Mouse (Mus musculus) CD4-positive, CD25-positive, alpha-beta regulatory T cell, adult 2 months (primary cell): ENCODE data around the gene Fyn.

ENCODE experiments used
- DNase-seq: peaks from one replicate; pipeline ENCODE4 v3.0.0-alpha.2; 2012; ENCODE audit warnings: low read depth, low spot score

Gene Fyn

GRCm38 (mm10) chr10:39563552-39564223, 195.0 kb downstream of the Fyn start:
- DNase-seq = no peak

GRCm38 (mm10) chr10:39566901-39567300, 198.2 kb downstream of the Fyn start:
- no peak for DNase-seq

- no peak for DNase-seq
Observed at GRCm38 (mm10) chr10:39568991-39569390, 200.3 kb downstream of the Fyn start.

- no peak for DNase-seq
Observed at GRCm38 (mm10) chr10:39571011-39571410, 202.4 kb downstream of the Fyn start.

GRCm38 (mm10) chr10:39572050-39572671, 203.5 kb downstream of the Fyn start:
- no peak for DNase-seq

- no peak for DNase-seq
Observed at GRCm38 (mm10) chr10:39572672-39573051, 204.0 kb downstream of the Fyn start.

- DNase-seq = no peak
Observed at GRCm38 (mm10) chr10:39576466-39576865, 207.8 kb downstream of the Fyn start.

GRCm38 (mm10) chr10:39580477-39580876, 211.8 kb downstream of the Fyn start:
- DNase-seq = no peak

GRCm38 (mm10) chr10:39582385-39582784, 213.7 kb downstream of the Fyn start:
- DNase-seq = no peak

- no peak for DNase-seq
Observed at GRCm38 (mm10) chr10:39583718-39584117, 215.1 kb downstream of the Fyn start.

GRCm38 (mm10) chr10:39587290-39587925, 218.8 kb downstream of the Fyn start:
- no peak for DNase-seq

- DNase-seq = no peak
Observed at GRCm38 (mm10) chr10:39587973-39588746, 219.5 kb downstream of the Fyn start.

GRCm38 (mm10) chr10:39589765-39590546, 221.3 kb downstream of the Fyn start:
- peak; percentile 37 for DNase-seq

GRCm38 (mm10) chr10:39590629-39591028, 222.0 kb downstream of the Fyn start:
- no peak for DNase-seq

- no peak for DNase-seq
Observed at GRCm38 (mm10) chr10:39592501-39592900, 223.8 kb downstream of the Fyn start.

GRCm38 (mm10) chr10:39594716-39595115, 226.1 kb downstream of the Fyn start:
- DNase-seq = no peak

- DNase-seq = no peak
Observed at GRCm38 (mm10) chr10:39595862-39596261, 227.2 kb downstream of the Fyn start.

- no peak for DNase-seq
Observed at GRCm38 (mm10) chr10:39597116-39597791, 228.6 kb downstream of the Fyn start.

- no peak for DNase-seq
Observed at GRCm38 (mm10) chr10:39597792-39598183, 229.1 kb downstream of the Fyn start.

- DNase-seq = no peak
Observed at GRCm38 (mm10) chr10:39599601-39600000, 230.9 kb downstream of the Fyn start.

- DNase-seq = peak; percentile 54
Observed at GRCm38 (mm10) chr10:39600115-39600514, 231.5 kb downstream of the Fyn start.
